Mouse (Mus musculus) gonadal fat pad, adult 2 months (tissue): ENCODE data around the gene Prm1. TPM values are rescaled to one million over a fixed set of nuclear protein-coding genes. Genes with fewer than 3 reads are reported as not detected.
"Not testable (repeated sequence)": the region's sequence is repeated elsewhere in the genome, so short reads cannot be mapped to it uniquely, and the experiment has no call there.

ENCODE experiments used
- DNase-seq: peaks from one replicate; pipeline ENCODE4 v3.0.0-alpha.2; 2012; ENCODE audit warnings: low read depth
- polyA plus RNA-seq: library from polyadenylated mRNA; depleted of rRNA; stranded (reverse); fragments of >200 nt; gene quantifications from 2 replicates; pipeline ENCODE4 v1.2.3, GENCODE M21; 2012

Gene Prm1
- polyA plus RNA-seq, 1 experiment, result 50.4 TPM

DNA sequence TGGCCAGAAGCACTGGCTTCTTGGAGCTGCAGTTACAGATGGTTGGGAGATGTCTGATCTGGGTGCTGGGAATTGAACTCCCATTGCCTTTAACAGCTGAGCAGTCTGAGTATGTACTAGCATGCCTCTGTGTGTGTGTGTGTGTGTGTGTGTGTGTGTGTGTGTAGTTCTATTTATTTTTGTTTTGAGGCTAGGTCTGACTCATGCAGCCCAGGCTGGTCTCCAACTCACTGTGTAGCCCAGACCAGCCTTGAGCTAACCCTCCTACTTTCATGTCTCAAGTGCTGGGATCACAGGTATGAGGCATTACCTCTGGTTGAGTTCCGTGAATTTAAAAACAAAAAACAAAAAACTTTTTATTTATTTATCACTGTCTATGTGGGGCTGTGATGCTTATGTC is 18.9 kb upstream of the Prm1 start:
- no peak for DNase-seq

DNA sequence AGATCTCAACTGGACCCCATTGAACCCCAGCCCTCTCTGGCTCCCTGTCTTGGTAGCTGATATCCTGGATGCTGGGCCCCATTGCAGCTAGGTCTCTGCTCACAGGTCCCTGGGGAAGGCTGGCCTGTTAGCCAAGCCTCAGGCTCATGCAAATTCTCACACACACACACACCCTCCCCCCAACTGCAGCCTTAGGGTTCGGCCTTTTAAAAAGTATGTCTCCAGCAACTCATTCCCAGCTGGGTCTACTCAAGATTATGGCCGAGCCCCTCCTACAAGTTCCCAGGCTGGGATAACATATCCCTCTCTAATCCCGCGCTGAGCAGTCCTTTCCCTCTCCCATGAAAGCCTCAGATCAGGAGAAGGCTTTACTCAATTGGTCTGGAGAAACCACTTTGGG is 15.7 kb upstream of the Prm1 start:
- no peak for DNase-seq

DNA sequence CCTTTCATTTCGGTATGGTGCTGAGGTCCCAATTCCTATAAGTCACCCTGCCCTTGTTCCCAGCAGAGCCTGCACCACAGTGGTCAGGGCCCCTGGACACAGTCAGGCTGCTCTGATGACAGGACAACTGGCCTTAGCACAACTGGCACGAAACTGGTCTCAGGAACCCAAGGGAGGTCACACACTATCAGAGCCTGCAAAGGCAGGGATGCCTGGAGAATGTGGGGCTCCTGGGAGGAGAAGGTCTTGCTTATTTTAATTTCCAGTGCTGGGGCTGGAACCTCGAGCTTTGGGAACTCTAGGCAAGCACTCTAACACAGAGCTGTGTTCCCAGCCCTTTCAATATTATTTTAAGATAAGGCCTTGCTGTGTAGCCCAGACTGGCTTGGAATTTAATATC is 14.3 kb upstream of the Prm1 start:
- no peak for DNase-seq

GRCm38 (mm10) chr16:10818579-10819135 is 13.0 kb upstream of the Prm1 start:
- DNase-seq, result no peak

GRCm38 (mm10) chr16:10814864-10815263 is 9.2 kb upstream of the Prm1 start:
- no peak for DNase-seq

GRCm38 (mm10) chr16:10813726-10814125 is 8.1 kb upstream of the Prm1 start:
- DNase-seq, result no peak

DNA sequence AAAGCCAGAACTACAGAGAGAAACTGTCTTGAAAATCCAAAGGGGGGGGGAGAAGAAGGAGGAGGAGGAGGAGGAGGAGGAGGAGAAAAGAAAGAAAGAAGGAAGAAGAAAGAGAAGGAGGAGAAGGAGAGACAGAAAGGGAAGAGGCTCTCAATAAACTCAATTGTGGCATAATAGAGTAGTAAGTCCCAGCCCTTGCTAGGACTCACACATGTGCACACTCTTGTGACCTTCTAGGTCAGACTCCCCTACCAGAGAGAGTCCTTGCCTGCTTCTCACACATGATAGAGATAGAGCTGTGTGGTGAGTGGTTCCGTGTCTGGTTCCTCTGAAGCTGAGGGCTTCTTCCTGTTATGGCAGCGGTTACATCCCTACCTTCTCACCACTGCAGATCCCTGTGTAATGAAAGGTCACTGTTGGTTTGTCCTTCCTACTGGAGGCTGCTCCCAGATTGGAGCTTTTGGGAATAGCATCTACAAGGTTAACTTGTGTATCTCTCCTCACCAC is 7.3 kb upstream of the Prm1 start, which contains the start of gene Gm11172:
Gene Gm11172 (plus strand): TSS at position 51 of the 507 bp plus-strand sequence.
- DNase-seq, result no peak

- DNase-seq, result peak; percentile 17
Observed at GRCm38 (mm10) chr16:10810376-10810775, 4.7 kb upstream of the Prm1 start.

DNA sequence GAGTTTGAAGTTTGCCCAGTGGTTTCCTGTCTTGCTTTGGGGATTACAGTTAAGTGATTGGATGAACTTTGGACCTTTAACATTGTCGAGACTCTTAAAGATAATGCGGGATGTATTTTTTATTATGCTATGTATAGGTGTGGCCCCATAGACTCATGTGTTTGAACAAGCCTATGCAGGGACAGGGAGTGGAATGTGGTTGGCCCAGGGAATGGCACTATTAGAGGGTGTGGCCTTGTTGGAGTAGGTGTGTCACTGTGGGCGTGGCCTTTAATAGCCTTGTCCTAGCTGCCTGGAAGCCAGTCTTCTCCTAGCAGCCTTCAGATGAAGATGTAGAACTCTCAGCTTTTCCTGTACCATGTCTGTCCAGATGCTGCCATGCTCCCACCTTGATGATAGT is 3.2 kb downstream of the Prm1 start:
- DNase-seq, result not testable (repeated sequence)

DNA sequence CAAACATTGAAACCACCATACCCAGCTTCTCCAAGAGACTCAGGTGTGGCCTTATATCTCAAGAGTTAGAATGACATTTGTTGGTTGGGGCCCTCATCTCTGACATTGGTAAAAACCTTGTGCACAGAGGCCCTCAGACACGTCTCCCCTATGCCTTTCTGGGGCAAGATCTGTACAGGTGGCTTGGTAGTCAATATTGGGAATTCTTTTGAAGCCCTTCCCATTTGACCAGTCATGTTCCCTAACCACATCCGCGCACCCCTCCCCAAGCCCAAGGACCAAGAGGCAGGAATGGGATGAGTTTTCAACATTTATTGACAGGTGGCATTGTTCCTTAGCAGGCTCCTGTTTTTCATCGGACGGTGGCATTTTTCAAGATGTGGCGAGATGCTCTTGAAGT is 9.6 kb downstream of the Prm1 start, which contains the start of gene Prm2:
Gene Prm2 (minus strand): TSS at position 101 of the 400 bp plus-strand sequence.
- no peak for DNase-seq

- no peak for DNase-seq
Observed at GRCm38 (mm10) chr16:10790702-10791101, 14.9 kb downstream of the Prm1 start, which contains the start of gene Prm3. TSS of gene Prm3 (minus strand) at chr16:10790914.

GRCm38 (mm10) chr16:10788866-10789265 is 16.8 kb downstream of the Prm1 start:
- no peak for DNase-seq

DNA sequence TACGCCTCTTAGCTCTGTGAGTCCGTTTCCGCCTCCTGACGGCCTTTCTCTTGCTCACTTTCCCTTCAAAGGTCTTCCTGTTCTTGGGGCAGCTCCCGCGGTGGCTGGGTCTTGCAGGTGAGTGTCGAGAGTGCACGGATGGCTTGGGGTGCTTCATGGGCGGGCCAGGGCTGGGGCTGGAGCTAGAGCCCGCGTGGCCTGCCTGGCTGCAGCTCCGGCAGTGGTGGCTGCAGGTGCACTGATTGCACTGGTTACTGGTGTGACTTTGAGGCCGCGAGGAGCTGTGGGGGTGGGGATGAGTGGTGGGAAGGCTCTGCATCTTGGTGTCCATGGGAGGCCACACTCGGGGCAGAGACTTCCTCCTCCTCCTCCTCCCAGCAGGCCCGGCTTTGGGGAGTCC is 17.4 kb downstream of the Prm1 start, which contains the start of gene Tnp2:
Gene Tnp2 (minus strand): TSS at position 390 of the 400 bp plus-strand sequence.
- no peak for DNase-seq

DNA sequence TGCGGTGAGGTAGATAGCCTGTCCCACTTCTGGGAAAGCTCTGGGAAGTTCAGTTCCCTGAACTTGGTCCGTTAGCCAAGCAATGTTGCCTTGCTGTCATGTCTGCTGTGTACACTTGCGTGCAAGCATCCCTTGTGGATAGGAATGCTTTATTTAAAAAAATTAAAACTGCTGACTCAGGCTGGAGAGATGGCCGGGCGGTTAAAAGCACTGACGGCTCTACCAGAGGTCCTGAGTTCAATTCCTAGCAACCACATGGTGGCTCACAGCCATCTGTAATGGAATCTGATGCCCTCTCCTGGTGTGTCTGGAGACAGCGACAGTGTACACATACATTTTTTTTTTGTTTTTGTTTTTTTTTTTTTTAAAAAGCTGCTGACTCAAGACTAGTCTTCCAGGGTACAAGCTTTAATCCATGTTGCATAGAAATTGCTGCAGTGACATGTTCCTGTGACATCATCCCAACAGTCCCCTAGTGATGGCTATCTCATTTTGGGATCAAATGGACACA is 18.0 kb downstream of the Prm1 start:
- DNase-seq, result no peak

DNA sequence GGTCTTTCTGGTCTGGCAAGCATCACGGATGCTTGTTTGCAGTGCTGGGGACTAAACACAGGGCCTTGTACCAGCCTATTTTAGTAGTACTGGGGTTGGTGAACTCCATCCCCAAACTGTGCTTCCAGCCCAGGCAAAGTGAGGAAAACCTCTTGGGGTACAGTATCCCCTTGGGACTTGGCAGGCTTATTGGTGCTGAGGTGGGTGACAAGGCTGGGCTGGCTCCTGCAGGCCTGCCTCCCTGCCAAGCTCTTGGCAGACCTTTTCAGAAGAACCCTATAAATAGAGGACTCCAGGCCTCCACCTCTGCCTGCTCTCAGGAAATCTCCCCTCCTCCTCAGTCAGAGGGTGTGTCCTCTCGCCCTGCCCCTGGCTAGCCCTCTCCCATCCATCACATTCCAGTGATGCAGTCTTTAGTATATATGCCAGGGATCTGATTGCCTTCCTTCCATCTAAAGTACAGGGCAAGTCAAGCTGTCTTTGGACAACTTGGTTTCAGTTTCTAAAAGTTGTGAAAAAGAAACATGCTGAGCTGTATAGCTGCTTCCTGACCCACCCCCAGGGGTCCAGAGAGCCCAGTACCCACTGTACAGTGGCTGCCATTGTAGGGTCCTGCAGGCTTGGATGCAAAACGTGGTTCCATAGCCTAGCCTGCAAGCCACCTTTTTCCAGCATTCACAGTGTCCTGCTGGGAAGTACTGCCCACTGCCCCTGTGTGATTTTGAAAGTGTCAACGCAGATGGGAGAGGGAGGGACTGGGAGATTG is 18.7 kb downstream of the Prm1 start:
- DNase-seq, result no peak

DNA sequence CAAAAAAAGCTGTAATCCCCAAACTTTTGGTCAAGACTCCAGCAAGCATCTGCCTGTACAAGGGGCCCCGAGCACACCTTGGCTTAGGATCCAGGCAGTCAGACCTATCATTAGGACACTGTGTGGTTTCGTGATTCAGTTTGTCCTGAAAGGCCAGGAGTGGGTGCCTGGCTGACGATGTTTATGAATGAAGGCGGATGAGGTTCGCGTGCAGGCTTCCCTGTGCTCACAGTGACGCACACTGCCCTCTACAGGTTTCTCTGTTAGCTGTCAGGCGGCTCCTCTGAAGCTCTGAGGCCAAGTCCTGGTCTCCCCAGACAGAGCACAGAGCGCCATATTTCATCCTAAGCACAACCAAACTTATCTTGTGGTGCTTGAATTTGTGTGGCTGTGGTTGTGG is 19.4 kb downstream of the Prm1 start:
- peak; percentile 60 for DNase-seq

DNA sequence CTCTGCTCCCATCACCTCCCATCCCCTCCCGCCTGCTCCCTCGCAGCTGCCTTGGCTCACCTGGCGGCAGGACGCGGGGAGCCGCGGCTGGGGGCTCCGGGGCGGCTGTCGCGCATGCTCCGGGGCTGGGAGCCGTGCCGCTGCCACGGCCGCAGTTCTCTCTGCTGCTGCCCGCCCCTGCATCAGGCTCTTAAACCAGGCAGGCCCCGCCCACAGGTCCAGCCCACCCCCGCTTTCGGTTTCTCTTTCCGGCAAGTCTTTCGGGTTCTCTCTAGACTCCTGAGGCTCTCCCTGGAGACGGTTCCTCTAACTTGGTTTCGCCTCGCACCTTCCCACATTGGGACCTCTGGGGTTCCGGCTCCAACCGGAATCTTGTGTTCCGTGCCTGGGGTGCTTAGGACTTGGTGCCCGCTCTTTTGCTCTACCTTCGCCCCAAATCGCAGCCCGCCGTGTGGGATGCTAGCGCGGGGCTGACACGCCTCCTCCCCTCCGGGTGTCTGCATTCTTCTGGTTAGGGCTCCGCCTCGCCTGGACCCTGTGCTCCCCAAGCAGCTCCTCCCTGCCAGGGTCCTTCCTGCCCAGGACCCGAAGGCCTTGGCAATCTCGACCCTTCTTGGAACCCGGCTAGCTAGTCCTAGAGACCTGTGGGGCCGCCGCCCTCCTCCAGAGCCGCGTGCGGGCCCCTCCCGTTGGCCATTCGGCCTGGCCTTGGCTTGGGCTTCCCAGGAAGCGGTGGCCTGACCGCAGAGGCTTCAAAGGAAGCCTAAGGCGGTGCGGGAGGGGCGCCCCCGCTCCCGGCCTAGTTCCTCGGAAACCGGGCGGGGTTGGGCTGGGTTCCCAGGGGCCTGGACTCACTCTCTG is 20.0 kb downstream of the Prm1 start, which contains the start of gene Socs1:
Gene Socs1 (minus strand): TSS at position 166 of the 861 bp plus-strand sequence.
- DNase-seq, result peak; percentile 57

- no peak for DNase-seq
Observed at GRCm38 (mm10) chr16:10784793-10785370, 20.8 kb downstream of the Prm1 start.

DNA sequence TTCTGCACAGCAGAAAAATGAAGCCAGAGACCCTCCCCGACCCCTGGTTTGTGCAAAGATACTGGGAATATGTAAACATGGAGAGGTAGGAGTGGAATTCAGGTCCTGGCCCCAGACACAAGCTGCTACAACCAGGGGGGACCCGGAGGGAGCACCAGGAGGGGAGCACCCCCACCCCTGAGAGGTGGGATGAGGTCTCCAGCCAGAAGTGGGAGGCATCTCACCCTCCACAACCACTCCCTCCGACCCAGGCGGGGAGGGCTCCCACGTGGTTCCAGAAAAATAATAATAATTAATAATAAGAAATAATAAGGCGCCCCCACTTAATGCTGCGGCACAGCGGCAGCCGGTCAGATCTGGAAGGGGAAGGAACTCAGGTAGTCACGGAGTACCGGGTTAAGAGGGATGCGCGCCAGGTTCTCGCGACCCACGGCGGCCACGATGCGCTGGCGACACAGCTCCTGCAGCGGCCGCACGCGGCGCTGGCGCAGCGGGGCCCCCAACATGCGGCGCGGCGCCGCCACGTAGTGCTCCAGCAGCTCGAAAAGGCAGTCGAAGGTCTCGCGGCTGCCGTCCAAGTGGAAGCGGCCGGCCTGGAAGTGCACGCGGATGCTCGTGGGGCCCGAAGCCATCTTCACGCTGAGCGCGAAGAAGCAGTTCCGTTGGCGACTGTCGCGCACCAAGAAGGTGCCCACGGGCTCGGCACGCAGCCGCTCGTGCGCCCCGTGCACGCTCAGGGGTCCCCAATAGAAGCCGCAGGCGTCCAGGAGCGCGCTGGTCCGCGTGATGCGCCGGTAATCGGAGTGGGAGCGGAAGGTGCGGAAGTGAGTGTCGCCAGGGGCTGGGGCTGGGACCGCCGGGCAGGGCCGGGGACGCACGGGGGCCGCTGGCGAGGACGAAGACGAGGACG is 21.5 kb downstream of the Prm1 start:
- DNase-seq, result no peak

GRCm38 (mm10) chr16:10783451-10783850 is 22.2 kb downstream of the Prm1 start:
- DNase-seq, result no peak

DNA sequence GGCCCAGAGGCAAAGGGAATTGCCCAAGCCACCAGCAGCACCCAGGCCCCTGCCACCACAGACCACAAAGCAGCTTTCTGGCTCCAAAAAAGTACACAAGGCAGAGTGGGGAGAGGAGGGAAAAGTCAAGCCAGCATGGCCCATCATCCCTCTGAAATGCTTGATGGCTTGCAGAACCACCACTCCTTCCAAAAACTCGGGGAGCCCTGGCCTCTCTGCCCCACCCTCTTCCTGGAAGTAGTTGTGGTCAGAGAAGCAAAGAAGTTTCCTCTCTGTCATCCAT is 22.5 kb downstream of the Prm1 start:
- DNase-seq, result no peak
